Mouse (Mus musculus) kidney, postnatal 36 days (tissue): Measurements from ENCODE around the gene Hist1h2bk.
"Not testable (repeated sequence)": the region's sequence is repeated elsewhere in the genome, so short reads cannot be mapped to it uniquely, and the experiment has no call there.

Experiments
- DNase-seq, 2 experiments: peaks; one replicate each; pipeline ENCODE4 v3.0.0; 2021 to 2022; ENCODE audit warnings: mixed read lengths in 2 of 2

Hist1h2bk gene

GRCm38 (mm10) chr13:22041651-22042567 is 6.2 kb downstream of the Hist1h2bk start:
- DNase-seq = no peak

- peak; percentile 82 to 96 for DNase-seq
Observed at GRCm38 (mm10) chr13:22042568-22043502, 7.2 kb downstream of the Hist1h2bk start, which contains the start of the genes Hist1h2ag and Hist1h2bj. Gene Hist1h2ag (minus strand): TSS chr13:22042944. Gene Hist1h2bj (plus strand): TSS chr13:22043214.

GRCm38 (mm10) chr13:22043503-22044431 is 8.1 kb downstream of the Hist1h2bk start:
- DNase-seq = peak in 1 of 2 experiments; percentile 64

GRCm38 (mm10) chr13:22044432-22045155 is 8.9 kb downstream of the Hist1h2bk start:
- DNase-seq = no peak

- no peak for DNase-seq
Observed at GRCm38 (mm10) chr13:22045311-22045710, 9.6 kb downstream of the Hist1h2bk start.

- DNase-seq = no peak
Observed at GRCm38 (mm10) chr13:22049041-22049440, 13.4 kb downstream of the Hist1h2bk start.

GRCm38 (mm10) chr13:22049737-22050440 is 14.2 kb downstream of the Hist1h2bk start:
- DNase-seq = peak in 1 of 2 experiments; percentile 19

- peak; percentile 89 to 96 for DNase-seq
Observed at GRCm38 (mm10) chr13:22050591-22051522, 15.2 kb downstream of the Hist1h2bk start.

GRCm38 (mm10) chr13:22051523-22051859 is 15.8 kb downstream of the Hist1h2bk start:
- DNase-seq = no peak

GRCm38 (mm10) chr13:22053754-22054153 is 18.1 kb downstream of the Hist1h2bk start:
- no peak for DNase-seq

GRCm38 (mm10) chr13:22061422-22061821 is 25.8 kb downstream of the Hist1h2bk start:
- no peak for DNase-seq

GRCm38 (mm10) chr13:22063468-22063867 is 27.8 kb downstream of the Hist1h2bk start:
- no peak for DNase-seq

- DNase-seq = not testable (repeated sequence)
Observed at GRCm38 (mm10) chr13:22084140-22084539, 48.5 kb downstream of the Hist1h2bk start, which contains the start of gene Vmn1r188. Gene Vmn1r188 (plus strand): TSS chr13:22084440.
